Mouse (Mus musculus) lung, adult 2 months (tissue): ENCODE results near the gene Taok3.

ENCODE experiments used
- CTCF ChIP-seq: fragments of 200-500 bp; IDR thresholded peaks from 2 replicates; pipeline ENCODE4 v1.5.1; 2011; ENCODE audit warnings: mild to moderate bottlenecking, low read length, control low read depth; ENCODE audit not compliant: insufficient read depth
- POLR2A ChIP-seq: fragments of 200-500 bp; IDR thresholded peaks from 2 replicates; pipeline ENCODE4 v1.6.1; 2011; ENCODE audit warnings: low read depth, mild to moderate bottlenecking, control low read depth, low read length, borderline replicate concordance; ENCODE audit errors: extremely low read depth

DNA sequence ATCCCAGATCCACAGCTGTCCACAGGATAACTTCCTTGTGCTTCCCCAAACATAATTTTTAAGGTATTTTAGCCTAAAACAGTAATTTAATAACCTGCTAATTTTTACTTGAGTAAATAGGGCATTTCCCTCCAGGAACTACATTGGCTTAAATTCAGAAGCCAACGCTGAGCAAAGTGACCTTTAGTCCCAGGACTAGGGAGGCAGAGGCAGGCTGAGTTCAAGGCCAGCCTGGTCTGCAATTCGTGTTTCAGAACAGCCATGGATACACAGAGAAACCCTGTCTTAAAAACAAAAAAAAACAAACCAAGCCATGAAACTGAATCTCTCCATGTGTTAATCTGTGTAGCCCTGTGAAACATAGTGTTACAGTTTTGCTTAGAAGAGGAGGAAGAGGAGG is 3.3 kb upstream of the Taok3 start:
- TF ChIP-seq CTCF: no peak
- TF ChIP-seq POLR2A: no peak
